Mouse (Mus musculus) megakaryocyte, embryonic 14.5 days (primary cell): ENCODE measurements around the gene Alyref2.

Source experiments
- FLI1 ChIP-seq: IDR thresholded peaks from 2 replicates; pipeline ENCODE4 v1.6.1; 2012; ENCODE audit warnings: low read length, inconsistent platforms, mixed read lengths
- GATA1 ChIP-seq: IDR thresholded peaks from 3 replicates; pipeline ENCODE4 v1.6.1; 2012; ENCODE audit warnings: mixed read lengths, low read length, inconsistent platforms, borderline replicate concordance

DNA sequence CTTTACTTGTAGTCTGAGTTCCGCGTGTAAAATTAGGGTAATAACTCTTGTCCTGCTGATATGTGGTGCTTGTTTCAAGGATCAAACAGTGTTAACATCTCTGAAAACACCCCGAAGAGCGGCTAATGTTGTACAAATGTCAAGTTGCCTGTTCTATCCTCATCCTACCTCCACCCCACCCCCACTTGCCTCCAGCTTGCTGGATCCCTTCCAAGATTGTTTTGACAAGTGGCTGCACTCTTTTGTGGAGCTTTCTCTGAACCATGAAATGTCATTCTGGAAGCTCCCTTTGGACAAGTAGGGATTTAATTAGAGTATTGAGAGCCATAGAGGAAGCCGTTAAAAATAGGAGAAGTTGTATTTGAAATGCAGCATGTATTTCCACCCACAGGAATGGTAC lies 43.5 kb upstream of the Alyref2 start:
- TF ChIP-seq GATA1 = no peak
- TF ChIP-seq FLI1 = no peak
